Mouse (Mus musculus): Measurements from ENCODE around the gene Swsap1. TPM values are rescaled to one million over a fixed set of nuclear protein-coding genes. Genes with fewer than 3 reads are reported as not detected.

The Swsap1 gene
- total RNA-seq, 2 experiments from 2014 or later, result 14.4 to 15.2 TPM

GRCm38 (mm10) chr9:21935466-21936131 is 20.0 kb upstream of the Swsap1 start:
- DNase-seq (ENCODE audit: low spot score in 2 of 2), result no peak

GRCm38 (mm10) chr9:21936692-21937570 is 18.6 kb upstream of the Swsap1 start, which contains the start of gene Plppr2:
Gene Plppr2, plus strand, starts transcription at chr9:21937033.
- DNase-seq (ENCODE audit: low spot score in 2 of 2), result peak; percentile 96 to 99

GRCm38 (mm10) chr9:21937711-21938175 is 17.8 kb upstream of the Swsap1 start:
- DNase-seq (ENCODE audit: low spot score in 2 of 2), result peak in 1 of 2 experiments; percentile 57

GRCm38 (mm10) chr9:21938234-21938855 is 17.2 kb upstream of the Swsap1 start:
- DNase-seq (ENCODE audit: low spot score in 2 of 2), result no peak

- DNase-seq (ENCODE audit: low spot score in 2 of 2), result no peak
Measured at GRCm38 (mm10) chr9:21943046-21943445, 12.5 kb upstream of the Swsap1 start.

- DNase-seq (ENCODE audit: low spot score in 2 of 2), result no peak
Measured at GRCm38 (mm10) chr9:21943638-21944037, 11.9 kb upstream of the Swsap1 start.

- DNase-seq (ENCODE audit: low spot score in 2 of 2), result no peak
Measured at GRCm38 (mm10) chr9:21944267-21944666, 11.3 kb upstream of the Swsap1 start.

- DNase-seq (ENCODE audit: low spot score in 2 of 2), result no peak
Measured at GRCm38 (mm10) chr9:21947540-21948130, 7.9 kb upstream of the Swsap1 start.

GRCm38 (mm10) chr9:21948146-21948545 is 7.4 kb upstream of the Swsap1 start:
- no peak for DNase-seq (ENCODE audit: low spot score in 2 of 2)

- DNase-seq (ENCODE audit: low spot score in 2 of 2), result no peak
Measured at GRCm38 (mm10) chr9:21948790-21949189, 6.8 kb upstream of the Swsap1 start.

- no peak for DNase-seq (ENCODE audit: low spot score in 2 of 2)
Measured at GRCm38 (mm10) chr9:21950322-21950721, 5.2 kb upstream of the Swsap1 start.

- DNase-seq (ENCODE audit: low spot score in 2 of 2), result no peak
Measured at GRCm38 (mm10) chr9:21951977-21952376, 3.6 kb upstream of the Swsap1 start.

- peak in 1 of 2 experiments; percentile 75 for DNase-seq (ENCODE audit: low spot score in 2 of 2)
Measured at GRCm38 (mm10) chr9:21953600-21953999, 2.0 kb upstream of the Swsap1 start.

- no peak for DNase-seq (ENCODE audit: low spot score in 2 of 2)
Measured at GRCm38 (mm10) chr9:21954635-21955034, 920 bp upstream of the Swsap1 start.

- no peak for DNase-seq (ENCODE audit: low spot score in 2 of 2)
Measured at GRCm38 (mm10) chr9:21955225-21955569, 358 bp upstream of the Swsap1 start.

- no peak for DNase-seq (ENCODE audit: low spot score in 2 of 2)
Measured at GRCm38 (mm10) chr9:21958372-21958771, 2.8 kb downstream of the Swsap1 start.

- no peak for DNase-seq (ENCODE audit: low spot score in 2 of 2)
Measured at GRCm38 (mm10) chr9:21959244-21959643, 3.7 kb downstream of the Swsap1 start.

- no peak for DNase-seq (ENCODE audit: low spot score in 2 of 2)
Measured at GRCm38 (mm10) chr9:21960135-21960534, 4.6 kb downstream of the Swsap1 start.

GRCm38 (mm10) chr9:21960558-21961208 is 5.1 kb downstream of the Swsap1 start:
- DNase-seq (ENCODE audit: low spot score in 2 of 2), result no peak

GRCm38 (mm10) chr9:21961366-21961980 is 5.9 kb downstream of the Swsap1 start:
- DNase-seq (ENCODE audit: low spot score in 2 of 2), result no peak
